Mouse (Mus musculus): ENCODE measurements around the gene Myt1l. TPM values are rescaled to one million over a fixed set of nuclear protein-coding genes. Genes with fewer than 3 reads are reported as not detected.

The Myt1l gene
- polyA plus RNA-seq, 1 experiment from 2014 or later, result not detected

DNA sequence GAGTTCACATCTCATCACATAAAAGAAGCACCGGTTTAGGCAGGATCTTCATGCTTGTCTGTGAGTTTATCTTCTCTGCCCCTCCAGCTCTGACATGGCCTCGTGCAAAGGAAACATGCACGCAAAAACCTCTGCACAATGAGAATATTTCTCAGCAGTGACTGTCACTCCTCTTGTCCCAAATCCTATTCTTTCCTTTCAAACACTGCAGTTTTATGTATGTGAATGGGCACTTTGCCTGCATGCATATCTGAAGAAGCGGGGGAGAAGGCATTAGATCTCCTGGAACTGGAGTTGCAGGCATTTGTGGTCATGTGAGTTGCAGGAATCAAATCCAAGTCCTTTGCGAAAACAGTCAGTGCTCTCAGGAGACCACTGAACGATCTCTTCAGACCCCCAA is 73.0 kb downstream of the Myt1l start:
- no peaks in the 10 kb centered on the region for H3K36me3 ChIP-seq (ENCODE audit: control insufficient read depth, insufficient read depth, low read length)
- no peak overlapping the region for H3K27ac ChIP-seq (ENCODE audit: low read depth, low read length)
- ATAC-seq (ENCODE audit: low FRiP score, low TSS enrichment), result no peak
- H3K9ac ChIP-seq (ENCODE audit: low read depth, low read length), result no peak overlapping the region
- no peaks in the 10 kb centered on the region for H3K4me1 ChIP-seq (ENCODE audit: control insufficient read depth, insufficient read depth, low read length)
- H3K27me3 ChIP-seq (ENCODE audit: control insufficient read depth, insufficient read depth, low read length), result no peaks in the 10 kb centered on the region
- H3K4me3 ChIP-seq (ENCODE audit: low read length), result no peak overlapping the region
- no peaks in the 10 kb centered on the region for H3K9me3 ChIP-seq (ENCODE audit: control insufficient read depth, low read length)
- 86% methylated on average over 6 of the region's 6 CpGs for WGBS
- H3K4me2 ChIP-seq (replicated peaks; ENCODE audit: low read depth, low read length), result no peak overlapping the region

DNA sequence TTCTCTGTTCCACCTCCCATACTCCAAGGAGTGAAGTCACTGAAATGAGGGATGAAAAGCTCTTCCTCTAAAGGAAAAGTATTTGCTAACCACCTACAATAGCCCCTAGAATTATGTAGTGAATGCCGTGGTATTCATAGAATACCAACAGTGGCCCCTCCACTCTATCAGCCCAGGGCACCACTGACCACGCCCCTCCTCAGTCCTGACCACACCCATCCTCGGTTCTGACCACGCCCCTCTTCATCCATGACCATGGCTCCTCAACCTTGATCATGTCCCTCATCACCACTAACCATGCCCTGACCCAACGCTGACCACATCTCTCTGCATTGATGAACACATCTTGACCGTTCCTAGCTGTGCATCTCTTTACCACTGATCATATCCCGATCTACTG is 76.5 kb downstream of the Myt1l start:
- H3K9me3 ChIP-seq (ENCODE audit: control insufficient read depth, low read length), result no peaks in the 10 kb centered on the region
- no peaks in the 10 kb centered on the region for H3K27me3 ChIP-seq (ENCODE audit: control insufficient read depth, insufficient read depth, low read length)
- H3K4me3 ChIP-seq (ENCODE audit: low read length), result no peak overlapping the region
- H3K9ac ChIP-seq (ENCODE audit: low read depth, low read length), result no peak overlapping the region
- H3K4me1 ChIP-seq (ENCODE audit: control insufficient read depth, insufficient read depth, low read length), result no peaks in the 10 kb centered on the region
- H3K36me3 ChIP-seq (ENCODE audit: control insufficient read depth, insufficient read depth, low read length), result no peaks in the 10 kb centered on the region
- WGBS, result 87% methylated on average over 7 of the region's 7 CpGs
- H3K27ac ChIP-seq (ENCODE audit: low read depth, low read length), result no peak overlapping the region
- no peak overlapping the region for H3K4me2 ChIP-seq (replicated peaks; ENCODE audit: low read depth, low read length)
- ATAC-seq (ENCODE audit: low FRiP score, low TSS enrichment), result no peak

DNA sequence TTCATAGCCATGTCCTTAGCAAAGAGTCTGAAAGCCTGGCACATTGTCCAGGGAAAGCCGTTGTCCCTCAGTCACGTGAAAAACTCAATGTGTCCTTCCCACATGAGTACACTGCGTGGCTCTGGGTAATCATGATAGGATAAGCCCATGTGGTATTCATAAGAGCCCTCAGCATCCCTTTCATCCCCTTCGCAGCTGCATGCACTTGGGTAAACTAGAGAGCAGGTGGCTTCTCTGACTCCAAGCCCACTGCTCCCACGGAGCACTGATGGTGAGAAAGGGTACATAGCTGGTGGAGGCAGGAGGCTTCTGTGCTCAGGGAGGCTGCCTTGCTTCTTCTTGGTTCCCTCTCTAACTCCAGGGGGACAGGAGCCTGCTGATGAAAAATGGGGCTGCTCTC is 76.9 kb downstream of the Myt1l start:
- no peak overlapping the region for H3K27ac ChIP-seq (ENCODE audit: low read depth, low read length)
- H3K27me3 ChIP-seq (ENCODE audit: control insufficient read depth, insufficient read depth, low read length), result no peaks in the 10 kb centered on the region
- H3K36me3 ChIP-seq (ENCODE audit: control insufficient read depth, insufficient read depth, low read length), result no peaks in the 10 kb centered on the region
- no peak for ATAC-seq (ENCODE audit: low FRiP score, low TSS enrichment)
- no peak overlapping the region for H3K9ac ChIP-seq (ENCODE audit: low read depth, low read length)
- 87% methylated on average over 5 of the region's 5 CpGs for WGBS
- H3K4me2 ChIP-seq (replicated peaks; ENCODE audit: low read depth, low read length), result no peak overlapping the region
- H3K9me3 ChIP-seq (ENCODE audit: control insufficient read depth, low read length), result no peaks in the 10 kb centered on the region
- no peak overlapping the region for H3K4me3 ChIP-seq (ENCODE audit: low read length)
- H3K4me1 ChIP-seq (ENCODE audit: control insufficient read depth, insufficient read depth, low read length), result no peaks in the 10 kb centered on the region

DNA sequence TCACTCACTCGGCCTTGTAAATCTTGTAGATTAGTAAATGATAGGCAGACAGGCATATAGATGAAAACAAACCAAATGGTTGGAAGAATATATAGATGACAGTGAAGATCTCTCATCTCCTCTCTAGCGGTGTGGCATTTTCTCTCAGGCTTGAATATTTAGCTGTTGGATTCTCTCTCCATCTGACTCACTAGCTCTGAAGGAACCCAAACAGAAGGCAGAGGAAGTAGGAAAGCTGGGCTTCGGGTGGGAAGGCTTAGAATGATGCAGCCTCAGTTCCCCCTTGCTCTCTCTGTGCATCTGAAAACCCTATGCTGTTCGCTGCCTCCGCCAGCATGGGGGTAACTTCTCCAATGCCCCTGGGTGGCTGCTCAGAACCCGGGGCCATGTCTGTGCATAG is 78.0 kb downstream of the Myt1l start:
- Histone ChIP-seq H3K4me1 (ENCODE audit: control insufficient read depth, insufficient read depth, low read length) (no peaks in the 10 kb centered on the region), H3K4me3 (ENCODE audit: low read length) (no peak overlapping the region), H3K9me3 (ENCODE audit: control insufficient read depth, low read length) (no peaks in the 10 kb centered on the region), H3K4me2 (replicated peaks; ENCODE audit: low read depth, low read length) (no peak overlapping the region), H3K27me3 (ENCODE audit: control insufficient read depth, insufficient read depth, low read length) (no peaks in the 10 kb centered on the region), H3K9ac (ENCODE audit: low read depth, low read length) (no peak overlapping the region), H3K27ac (ENCODE audit: low read depth, low read length) (no peak overlapping the region), H3K36me3 (ENCODE audit: control insufficient read depth, insufficient read depth, low read length) (no peaks in the 10 kb centered on the region)
- WGBS, result 72% methylated on average over 6 of the region's 6 CpGs
- ATAC-seq (ENCODE audit: low FRiP score, low TSS enrichment), result no peak

DNA sequence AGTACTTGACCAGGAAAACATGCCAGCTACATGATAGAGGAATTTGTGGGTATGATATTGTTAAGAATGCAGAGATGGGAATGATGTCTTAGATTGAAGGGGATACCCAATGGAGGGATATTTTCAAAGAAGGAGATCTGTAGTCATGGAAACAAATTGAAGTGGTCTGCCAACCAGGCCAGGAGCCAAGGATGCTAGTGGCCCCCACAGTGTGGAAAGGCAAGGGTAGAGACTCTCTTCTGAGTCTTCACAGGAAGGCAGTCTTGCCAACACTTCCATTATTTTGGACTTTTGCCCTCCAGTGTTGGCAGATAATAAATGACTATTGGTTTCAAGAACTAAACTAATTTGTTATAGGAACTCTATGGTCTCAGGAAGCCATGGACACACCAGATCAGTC is 89.6 kb downstream of the Myt1l start:
- H3K27me3 ChIP-seq (ENCODE audit: control insufficient read depth, insufficient read depth, low read length), result no peaks in the 10 kb centered on the region

DNA sequence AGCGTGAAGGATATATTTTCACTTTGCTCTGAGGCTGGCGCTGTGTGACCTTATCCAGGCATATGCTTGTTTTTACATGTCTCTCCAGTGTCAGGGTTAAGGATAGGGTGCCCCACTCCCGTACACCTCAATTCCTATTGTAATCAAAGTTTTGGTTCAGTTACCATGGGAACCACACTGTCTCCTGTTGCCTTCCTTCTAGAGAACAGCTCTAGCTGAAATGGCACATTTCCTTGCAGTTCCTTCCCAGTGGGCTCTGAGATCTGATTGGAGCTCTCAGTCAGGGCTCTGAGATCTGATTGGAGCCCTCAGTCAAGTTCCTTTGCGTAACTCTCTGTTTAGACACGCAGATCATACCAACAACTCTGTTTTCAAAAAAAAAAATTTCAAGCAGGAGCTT is 93.3 kb downstream of the Myt1l start:
- Histone ChIP-seq H3K4me2 (replicated peaks; ENCODE audit: low read depth, low read length) (no peak overlapping the region), H3K4me1 (ENCODE audit: control insufficient read depth, insufficient read depth, low read length) (no peaks in the 10 kb centered on the region), H3K27me3 (ENCODE audit: control insufficient read depth, insufficient read depth, low read length) (no peaks in the 10 kb centered on the region), H3K9me3 (ENCODE audit: control insufficient read depth, low read length) (no peaks in the 10 kb centered on the region), H3K27ac (ENCODE audit: low read depth, low read length) (no peak overlapping the region), H3K9ac (ENCODE audit: low read depth, low read length) (no peak overlapping the region), H3K4me3 (ENCODE audit: low read length) (no peak overlapping the region), H3K36me3 (ENCODE audit: control insufficient read depth, insufficient read depth, low read length) (no peaks in the 10 kb centered on the region)
- no peak for ATAC-seq (ENCODE audit: low FRiP score, low TSS enrichment)
- WGBS, result 63% methylated on average over 5 of the region's 5 CpGs

More for the DNA sequence above, 89.6 kb downstream of the Myt1l start:
- ATAC-seq (ENCODE audit: low FRiP score, low TSS enrichment), result no peak
- Histone ChIP-seq H3K4me3 (ENCODE audit: low read length) (no peak overlapping the region), H3K9me3 (ENCODE audit: control insufficient read depth, low read length) (no peaks in the 10 kb centered on the region), H3K9ac (ENCODE audit: low read depth, low read length) (no peak overlapping the region), H3K4me2 (replicated peaks; ENCODE audit: low read depth, low read length) (no peak overlapping the region), H3K4me1 (ENCODE audit: control insufficient read depth, insufficient read depth, low read length) (no peaks in the 10 kb centered on the region), H3K36me3 (ENCODE audit: control insufficient read depth, insufficient read depth, low read length) (no peaks in the 10 kb centered on the region), H3K27ac (ENCODE audit: low read depth, low read length) (no peak overlapping the region)

DNA sequence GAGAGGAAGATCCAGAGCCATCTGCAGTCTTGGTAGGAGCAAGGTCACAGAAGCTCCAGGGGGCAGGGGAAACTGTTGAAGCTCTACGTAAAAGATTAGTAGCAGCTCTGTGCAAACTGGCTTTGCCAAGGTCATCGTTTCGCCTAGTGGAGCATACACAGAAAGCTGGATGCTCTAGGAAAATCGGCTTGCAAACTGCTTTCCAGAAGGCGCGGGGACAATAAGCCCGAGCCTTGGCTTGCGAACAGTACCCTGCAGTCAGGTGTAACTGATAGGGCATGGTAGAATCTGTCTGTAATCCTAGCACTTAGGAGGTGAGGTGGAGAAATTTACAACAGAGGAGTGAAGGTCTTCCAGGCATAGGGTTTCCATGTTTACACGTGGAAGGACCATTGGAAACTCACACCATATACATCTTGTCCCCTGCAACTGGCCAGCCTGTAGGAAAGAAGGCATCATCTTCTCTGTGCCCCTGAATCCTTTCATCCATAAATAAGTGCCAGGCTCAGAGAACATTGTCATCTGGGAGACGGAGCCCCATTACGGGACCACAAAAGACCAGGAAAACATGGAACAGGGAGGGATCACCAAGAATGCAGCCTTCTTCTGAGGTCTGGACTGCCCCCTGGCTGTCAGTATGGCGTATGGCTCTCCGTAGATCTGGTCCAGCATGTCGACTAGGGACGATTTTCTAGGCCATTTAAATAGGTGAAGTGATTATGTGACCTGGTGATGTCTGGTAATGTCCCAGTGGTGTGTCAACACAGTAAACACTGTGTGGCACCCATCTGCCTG is 100.0 kb downstream of the Myt1l start:
- WGBS, result 40% methylated on average over 15 of the region's 15 CpGs
- no peak overlapping the region for H3K27ac ChIP-seq (ENCODE audit: low read depth, low read length)
- H3K4me1 ChIP-seq (ENCODE audit: control insufficient read depth, insufficient read depth, low read length), result no peaks in the 10 kb centered on the region
- no peaks in the 10 kb centered on the region for H3K36me3 ChIP-seq (ENCODE audit: control insufficient read depth, insufficient read depth, low read length)
- H3K27me3 ChIP-seq (ENCODE audit: control insufficient read depth, insufficient read depth, low read length), result no peaks in the 10 kb centered on the region
- H3K4me3 ChIP-seq (ENCODE audit: low read length), result no peak overlapping the region
- H3K9me3 ChIP-seq (ENCODE audit: control insufficient read depth, low read length), result no peaks in the 10 kb centered on the region
- H3K4me2 ChIP-seq (replicated peaks; ENCODE audit: low read depth, low read length), result no peak overlapping the region
- H3K9ac ChIP-seq (ENCODE audit: low read depth, low read length), result no peak overlapping the region
- ATAC-seq (ENCODE audit: low FRiP score, low TSS enrichment), result peak; percentile 72; the same call in 1 of the 2 replicates

DNA sequence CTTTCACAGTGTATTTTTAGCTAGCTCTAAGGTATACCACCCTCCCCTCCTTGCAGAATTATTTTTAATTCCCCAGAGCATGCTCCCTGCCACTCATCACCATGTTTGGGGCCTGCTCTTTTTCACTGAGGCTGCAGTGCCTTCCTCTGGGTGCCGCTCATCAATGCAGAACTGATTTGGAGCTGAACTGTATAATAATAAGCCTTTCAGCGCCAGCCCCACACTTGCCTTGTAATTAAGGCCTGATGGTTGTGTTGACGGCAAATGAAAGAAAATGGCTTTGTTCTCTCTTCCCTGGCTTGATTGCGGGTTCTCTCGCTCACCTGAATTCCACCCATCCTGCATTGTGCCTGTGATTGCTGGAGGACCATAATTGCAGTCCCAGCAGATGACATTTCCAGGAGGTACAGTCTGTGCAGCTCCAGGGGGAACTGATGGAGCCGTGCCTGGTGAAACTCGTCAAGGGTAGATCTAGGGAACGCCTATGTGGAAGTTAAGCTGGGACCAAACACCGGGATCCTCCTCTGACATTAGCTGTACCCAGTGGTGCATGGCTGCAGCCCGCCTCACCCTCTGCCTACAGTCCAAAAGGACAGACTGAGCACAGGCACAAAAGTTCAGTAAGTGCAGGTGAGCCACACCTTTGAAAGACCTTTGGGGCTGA is 101.8 kb downstream of the Myt1l start:
- no peak overlapping the region for H3K4me2 ChIP-seq (replicated peaks; ENCODE audit: low read depth, low read length)
- H3K27ac ChIP-seq (ENCODE audit: low read depth, low read length), result no peak overlapping the region
- ATAC-seq (ENCODE audit: low FRiP score, low TSS enrichment), result no peak
- no peak overlapping the region for H3K9ac ChIP-seq (ENCODE audit: low read depth, low read length)
- no peaks in the 10 kb centered on the region for H3K27me3 ChIP-seq (ENCODE audit: control insufficient read depth, insufficient read depth, low read length)
- H3K9me3 ChIP-seq (ENCODE audit: control insufficient read depth, low read length), result no peaks in the 10 kb centered on the region
- 64% methylated on average over 10 of the region's 10 CpGs for WGBS
- no peak overlapping the region for H3K4me3 ChIP-seq (ENCODE audit: low read length)
- no peaks in the 10 kb centered on the region for H3K4me1 ChIP-seq (ENCODE audit: control insufficient read depth, insufficient read depth, low read length)
- H3K36me3 ChIP-seq (ENCODE audit: control insufficient read depth, insufficient read depth, low read length), result no peaks in the 10 kb centered on the region

DNA sequence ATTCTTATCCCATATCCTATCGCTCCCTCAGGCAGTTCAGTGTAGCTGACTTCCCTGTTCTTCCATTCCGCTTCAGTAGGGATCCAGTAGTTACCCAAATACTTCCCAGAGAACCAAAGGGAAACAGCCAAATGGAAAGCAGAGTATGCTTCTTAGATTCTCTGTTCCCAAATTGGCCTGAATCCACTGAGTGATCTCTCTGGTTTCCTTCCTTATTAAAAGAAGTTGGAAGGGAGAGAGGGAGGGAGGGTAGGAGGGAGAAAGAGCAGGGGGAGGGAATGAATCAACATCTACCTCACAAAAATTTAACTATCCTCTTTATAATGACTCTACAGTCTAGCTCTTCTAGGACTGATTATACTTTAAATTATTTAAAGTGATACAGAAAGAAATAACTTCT is 106.3 kb downstream of the Myt1l start:
- Histone ChIP-seq H3K36me3 (ENCODE audit: control insufficient read depth, insufficient read depth, low read length) (no peaks in the 10 kb centered on the region), H3K9ac (ENCODE audit: low read depth, low read length) (no peak overlapping the region), H3K27me3 (ENCODE audit: control insufficient read depth, insufficient read depth, low read length) (no peaks in the 10 kb centered on the region), H3K9me3 (ENCODE audit: control insufficient read depth, low read length) (no peaks in the 10 kb centered on the region), H3K4me3 (ENCODE audit: low read length) (no peak overlapping the region), H3K4me2 (replicated peaks; ENCODE audit: low read depth, low read length) (no peak overlapping the region), H3K27ac (ENCODE audit: low read depth, low read length) (no peak overlapping the region), H3K4me1 (ENCODE audit: control insufficient read depth, insufficient read depth, low read length) (no peaks in the 10 kb centered on the region)
- ATAC-seq (ENCODE audit: low FRiP score, low TSS enrichment), result no peak
- WGBS, result 87% methylated on average over 2 of the region's 2 CpGs
